Comparison of ENCODE assay signal across 23 mouse cellular contexts in the genomic region with DNA sequence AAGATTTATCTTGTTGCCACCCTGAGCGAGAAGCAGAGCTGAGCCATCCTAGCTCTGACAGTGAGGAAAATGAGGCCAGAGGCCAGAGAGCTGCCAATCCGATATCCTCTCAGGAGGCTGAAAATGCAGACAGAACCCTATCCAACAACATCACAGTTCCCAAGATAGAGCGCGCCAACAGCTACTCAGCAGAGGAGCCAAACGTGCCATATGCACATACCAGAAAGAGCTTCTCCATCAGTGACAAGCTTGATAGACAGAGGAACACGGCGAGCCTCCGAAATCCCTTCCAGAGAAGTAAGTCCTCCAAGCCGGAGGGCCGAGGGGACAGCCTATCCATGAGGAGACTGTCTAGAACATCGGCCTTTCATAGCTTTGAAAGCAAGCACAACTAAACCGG.
DNase-seq lines count a peak whose midpoint lies in the region; ATAC-seq and TF ChIP-seq lines count a peak whose summit lies in the region.
"Had no signal": no experiment of that assay in that cellular context is flagged by ENCODE, and none has a peak within 500 bp of the region (broad histone marks: within the 10 kb centered on the region; RNA-seq: fewer than 3 reads in every experiment).

No protein-coding gene starts in this region.

- H3K9ac ChIP-seq in forebrain, embryonic 15.5 days (replicated peaks), result no peak overlapping the region
- H3K9ac ChIP-seq in forebrain, embryonic 14.5 days (ENCODE audit: low read length), result no peak overlapping the region
- H3K9ac ChIP-seq: embryonic facial prominence, embryonic 12.5 days; limb, embryonic 13.5 days; liver, embryonic 13.5 days; lung, embryonic 15.5 days had no signal

- no peaks in the 10 kb centered on the region for H3K9me3 ChIP-seq in forebrain, embryonic 15.5 days
- no peaks in the 10 kb centered on the region for H3K9me3 ChIP-seq in forebrain, embryonic 14.5 days (replicated peaks; ENCODE audit: control insufficient read depth, low read length)
- H3K9me3 ChIP-seq: embryonic facial prominence, embryonic 12.5 days; G1E; hindbrain, embryonic 10.5 days; limb, embryonic 13.5 days; liver, embryonic 13.5 days; lung, embryonic 15.5 days; midbrain, embryonic 10.5 days had no signal

- H3K4me2 ChIP-seq in forebrain, embryonic 15.5 days (replicated peaks), result no peak overlapping the region
- H3K4me2 ChIP-seq in forebrain, embryonic 14.5 days (ENCODE audit: low read length), result no peak overlapping the region
- H3K4me2 ChIP-seq: embryonic facial prominence, embryonic 12.5 days; limb, embryonic 13.5 days; liver, embryonic 13.5 days; lung, embryonic 15.5 days had no signal

- ATAC-seq in forebrain, embryonic 15.5 days (replicated peaks), result 0 out of 2 replicates have a peak, but pooled peaks have one; percentile 26
- ATAC-seq in forebrain, embryonic 14.5 days, result no peak
- ATAC-seq: activated CD4-positive, CD25-positive, alpha-beta regulatory T cell, adult 4 months had no signal

- H3K4me1 ChIP-seq in forebrain, embryonic 15.5 days, result no peaks in the 10 kb centered on the region
- no peaks in the 10 kb centered on the region for H3K4me1 ChIP-seq in forebrain, embryonic 14.5 days (ENCODE audit: control insufficient read depth, insufficient read depth, low read length)
- H3K4me1 ChIP-seq: embryonic facial prominence, embryonic 12.5 days; hindbrain, embryonic 10.5 days; liver, embryonic 13.5 days; lung, embryonic 15.5 days; midbrain, embryonic 10.5 days had no signal

- no peaks in the 10 kb centered on the region for H3K27me3 ChIP-seq in forebrain, embryonic 15.5 days
- H3K27me3 ChIP-seq in forebrain, embryonic 14.5 days (replicated peaks; ENCODE audit: control insufficient read depth, insufficient read depth, low read length), result no peaks in the 10 kb centered on the region
- H3K27me3 ChIP-seq: embryonic facial prominence, embryonic 12.5 days; limb, embryonic 13.5 days; liver, embryonic 13.5 days; lung, embryonic 15.5 days had no signal

- WGBS in forebrain, embryonic 15.5 days, result 90% methylated on average over 12 of the region's 12 CpGs
- WGBS in forebrain, embryonic 14.5 days, result 92% methylated on average over 12 of the region's 12 CpGs

- H3K4me3 ChIP-seq in forebrain, embryonic 15.5 days, result no peak overlapping the region
- no peak overlapping the region for H3K4me3 ChIP-seq in forebrain, embryonic 14.5 days (ENCODE audit: low read depth, low read length)
- H3K4me3 ChIP-seq in left cerebral cortex, adult 2 months, result no peak overlapping the region
- H3K4me3 ChIP-seq: embryonic facial prominence, embryonic 12.5 days; erythroblast, embryonic 14.5 days; hindbrain, embryonic 10.5 days; limb, embryonic 13.5 days; liver, embryonic 13.5 days; lung, embryonic 15.5 days; midbrain, embryonic 10.5 days had no signal

- DNase-seq in forebrain, embryonic 14.5 days (ENCODE audit: low spot score), result no peak
- DNase-seq in left cerebral cortex, adult 2 months (ENCODE audit: extremely low spot score in 1 of 2, low spot score in 2 of 2), result no peak
- no peak for DNase-seq in left cerebral cortex, postnatal 4 days
- peak; percentile 69 to 77 for DNase-seq in cerebellum, postnatal 10 days
- DNase-seq in thymus, postnatal 25 days, result no peak
- no peak for DNase-seq in gastrocnemius, postnatal 4 days (ENCODE audit: low spot score in 2 of 2)
- no peak for DNase-seq in adrenal gland, adult 18-20 months (ENCODE audit: low spot score in 2 of 2)
- DNase-seq: adrenal gland, postnatal 14 days; gastrocnemius, postnatal 25 days; kidney, adult 11 months; liver, embryonic 13.5 days; lung, postnatal 4 days; thymus, postnatal 14 days had no signal

- no peak for TF ChIP-seq CTCF in left cerebral cortex, adult 2 months (IDR thresholded peaks at IDR 0.05)

- no peaks in the 10 kb centered on the region for H3K36me3 ChIP-seq in forebrain, embryonic 15.5 days
- no peaks in the 10 kb centered on the region for H3K36me3 ChIP-seq in forebrain, embryonic 14.5 days (ENCODE audit: control insufficient read depth, insufficient read depth, low read length)
- H3K36me3 ChIP-seq: embryonic facial prominence, embryonic 12.5 days; G1E; liver, embryonic 13.5 days; lung, embryonic 15.5 days; midbrain, embryonic 10.5 days had no signal

- no peak overlapping the region for H3K27ac ChIP-seq in forebrain, embryonic 15.5 days (replicated peaks)
- H3K27ac ChIP-seq in forebrain, embryonic 14.5 days (ENCODE audit: low read depth, low read length), result no peak overlapping the region
- H3K27ac ChIP-seq in left cerebral cortex, adult 2 months, result peak overlapping the region; percentile 19; the same call in 1 of the 2 replicates
- H3K27ac ChIP-seq: embryonic facial prominence, embryonic 12.5 days; hindbrain, embryonic 10.5 days; limb, embryonic 13.5 days; liver, embryonic 13.5 days; lung, embryonic 15.5 days; midbrain, embryonic 10.5 days; stomach, postnatal 0 days had no signal

- intact Hi-C loops in left cerebral cortex, adult 2 months (cut with DNase I), result no loop called here
- intact Hi-C loops in left cerebral cortex, postnatal 4 days (cut with DNase I), result no loop called here

Comparison
In these comparisons a context has a peak if more than half of its experiments do, and no peak if none do; other contexts are left out.
1. DNase-seq: peak in cerebellum, postnatal 10 days (2 of 2); none in forebrain, embryonic 14.5 days (single experiment), left cerebral cortex, adult 2 months (0 of 2), left cerebral cortex, postnatal 4 days (single experiment), thymus, postnatal 25 days (single experiment), gastrocnemius, postnatal 4 days (0 of 2) and adrenal gland, adult 18-20 months (0 of 2).